Mouse (Mus musculus) regulatory T cell (primary cell): ENCODE data around the gene Mpg.
"Not testable (repeated sequence)": the region's sequence is repeated elsewhere in the genome, so short reads cannot be mapped to it uniquely, and the experiment has no call there.

Experiments
- in situ Hi-C: fragments of 300-600 bp; cut with MboI, MseI; formaldehyde crosslinking; loops from one replicate; pipeline ENCODE4 v1.15.1; 2025; ENCODE audit warnings: high pct_unique_total_duplicates

Mpg gene

GRCm38 (mm10) chr11:32226124-32226871, at the start of gene Mpg:
Gene Mpg (plus strand): TSS chr11:32226505.
- in situ Hi-C loops = no loop called here

DNA sequence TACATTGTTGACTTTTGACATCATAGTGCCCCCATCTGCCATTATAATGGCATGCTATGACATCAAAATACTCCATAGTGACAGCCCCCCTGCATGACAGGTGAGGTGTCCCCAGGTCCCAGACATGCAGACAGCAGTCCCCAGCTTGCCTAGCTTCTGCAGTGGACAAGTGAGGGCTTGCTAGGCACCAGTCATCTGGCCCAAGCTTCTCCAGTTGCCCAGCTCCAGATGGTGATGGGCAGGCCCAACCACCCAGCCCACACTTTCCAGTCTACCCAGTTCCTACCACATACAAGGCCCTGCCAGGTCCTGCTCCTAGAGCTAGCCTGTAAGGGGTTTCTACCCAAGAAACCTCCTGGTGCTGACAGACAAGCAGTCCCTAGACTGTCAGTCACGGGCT, 47.8 kb upstream of the Mpg start:
- in situ Hi-C loops = no loop called here

- in situ Hi-C loops = loop anchor here (5.0 kb wide), 1 partner anchor 36 kb away; no protein-coding TSS in a partner anchor
Observed at GRCm38 (mm10) chr11:32181246-32181645, 45.1 kb upstream of the Mpg start.

DNA sequence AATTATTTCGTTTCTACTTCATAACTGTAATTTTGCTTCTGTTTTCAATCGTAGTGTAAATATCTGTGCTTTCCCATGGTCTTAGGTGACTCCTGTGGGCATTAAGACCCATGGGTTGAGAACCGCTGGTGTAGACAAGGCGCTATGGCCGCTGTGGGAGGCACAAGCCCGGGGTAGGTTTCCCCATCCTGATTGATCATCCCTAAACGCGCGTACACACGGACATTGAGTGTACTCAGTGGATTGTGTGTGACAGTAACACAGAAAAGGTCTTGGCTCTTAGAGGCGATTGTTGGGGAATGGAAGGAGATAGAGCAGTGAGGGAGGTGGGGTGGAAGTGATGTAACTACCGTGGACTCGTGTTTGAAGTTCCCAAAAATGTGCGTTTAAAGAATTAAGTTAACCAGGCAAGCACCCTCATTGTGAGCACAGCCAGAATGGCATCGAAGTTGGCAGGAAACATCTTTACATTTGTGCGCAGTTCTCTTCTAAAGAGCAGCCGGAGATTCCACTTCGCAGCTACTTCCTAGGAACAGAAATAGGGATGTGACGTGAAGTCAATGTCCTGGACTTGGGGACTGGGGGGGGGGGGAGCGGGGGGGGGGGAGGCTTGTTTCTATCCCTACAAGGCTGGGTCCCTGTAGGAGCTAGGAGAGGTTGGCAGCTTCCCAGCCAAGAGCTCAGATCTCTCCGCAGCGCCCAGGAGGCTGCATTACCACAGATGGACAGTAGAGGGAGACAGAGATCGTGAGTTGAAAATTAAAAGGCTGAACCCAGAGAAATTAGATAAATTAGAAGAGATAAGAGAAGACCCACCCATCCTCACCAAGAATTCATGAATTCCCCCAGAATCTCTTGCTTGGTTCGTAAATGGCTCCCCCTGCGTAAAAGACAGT, 44.1 kb upstream of the Mpg start:
- in situ Hi-C loops = loop anchor here (5.0 kb wide), 1 partner anchor 35 kb away; no protein-coding TSS in a partner anchor

DNA sequence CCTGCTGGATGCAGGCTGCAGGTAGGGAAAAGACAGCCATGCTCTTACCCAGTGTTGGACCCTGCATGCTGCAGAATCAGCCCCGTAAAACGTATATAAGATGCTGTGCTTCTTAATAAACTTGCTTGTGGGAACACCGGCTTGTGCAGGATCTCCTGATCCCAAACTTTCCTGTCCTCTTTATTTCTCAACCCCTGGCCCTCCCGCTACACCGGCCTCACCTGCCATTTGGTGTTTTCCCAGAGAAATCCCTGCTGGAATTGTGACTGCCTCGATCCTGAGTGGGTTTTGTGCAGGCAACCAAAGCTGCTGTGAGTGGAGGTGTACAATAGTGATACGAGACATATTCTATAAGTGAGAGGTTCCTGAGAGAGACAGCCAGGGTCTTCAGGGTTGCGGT, 41.8 kb upstream of the Mpg start:
- in situ Hi-C loops = loop anchor here (5.0 kb wide), 1 partner anchor 33 kb away; no protein-coding TSS in a partner anchor

DNA sequence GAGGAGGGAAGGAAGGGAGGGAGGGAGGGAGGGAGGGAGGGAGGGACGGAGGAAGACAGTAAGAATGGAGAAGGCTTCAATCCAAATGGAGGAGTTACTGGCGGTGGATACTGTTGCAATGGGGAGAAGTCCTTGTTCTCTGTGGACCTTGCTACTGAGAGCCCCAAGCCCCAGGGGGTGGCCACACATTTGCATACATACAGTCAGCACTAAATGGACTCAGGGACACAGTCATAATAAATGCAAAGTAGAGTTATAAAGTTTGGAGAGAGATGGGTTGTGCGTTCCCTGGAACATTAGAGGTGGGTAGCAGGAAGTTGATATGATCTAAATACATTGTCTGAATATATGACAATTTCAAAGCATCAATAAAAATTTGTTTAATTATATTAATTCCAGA, 40.3 kb upstream of the Mpg start:
- in situ Hi-C loops = no loop called here

DNA sequence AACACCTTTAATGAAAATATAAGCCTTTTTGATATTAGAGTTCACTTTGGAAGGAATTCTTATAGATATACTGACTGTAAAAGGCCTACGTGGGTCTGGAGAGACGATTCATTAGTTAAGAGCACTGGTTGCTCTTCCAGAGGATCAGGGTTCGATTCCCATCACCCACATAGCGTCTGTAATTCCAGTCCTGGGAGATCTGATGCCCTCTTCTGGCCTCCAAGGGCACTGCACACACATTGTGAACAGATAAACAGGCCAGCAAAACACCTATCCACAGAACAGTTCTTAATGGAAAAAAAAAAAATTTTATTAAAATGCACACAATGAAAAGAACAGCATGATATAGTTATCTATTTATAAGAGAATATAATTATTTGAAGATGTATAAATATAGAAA, 39.0 kb upstream of the Mpg start:
- in situ Hi-C loops = no loop called here

- in situ Hi-C loops = no loop called here
Observed at GRCm38 (mm10) chr11:32188881-32189280, 37.4 kb upstream of the Mpg start.

DNA sequence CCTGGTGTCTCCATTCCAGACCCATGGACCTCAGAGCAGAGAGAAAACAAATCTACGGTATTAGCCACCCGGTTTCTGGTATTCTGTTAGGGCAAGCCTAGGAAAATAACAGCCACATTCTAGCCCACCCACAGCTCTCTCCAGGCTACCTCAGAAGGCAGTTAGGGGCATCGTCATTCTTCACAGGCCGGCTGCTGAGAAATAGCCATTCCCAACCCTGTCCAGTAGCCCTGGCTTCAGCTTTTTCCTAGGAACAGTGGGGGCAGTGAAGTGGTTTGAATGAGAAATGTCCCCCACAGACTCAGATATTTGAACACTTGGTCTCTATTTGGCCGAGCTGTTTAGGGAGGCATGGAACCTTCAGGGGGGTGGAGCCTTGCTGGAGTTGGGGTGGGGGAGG, 36.9 kb upstream of the Mpg start:
- in situ Hi-C loops = no loop called here

- in situ Hi-C loops = no loop called here
Observed at GRCm38 (mm10) chr11:32190119-32190518, 36.2 kb upstream of the Mpg start.

- in situ Hi-C loops = no loop called here
Observed at GRCm38 (mm10) chr11:32190603-32191110, 35.6 kb upstream of the Mpg start.

GRCm38 (mm10) chr11:32193156-32193555, 33.1 kb upstream of the Mpg start:
- in situ Hi-C loops = no loop called here

GRCm38 (mm10) chr11:32194086-32194485, 32.2 kb upstream of the Mpg start:
- in situ Hi-C loops = no loop called here

DNA sequence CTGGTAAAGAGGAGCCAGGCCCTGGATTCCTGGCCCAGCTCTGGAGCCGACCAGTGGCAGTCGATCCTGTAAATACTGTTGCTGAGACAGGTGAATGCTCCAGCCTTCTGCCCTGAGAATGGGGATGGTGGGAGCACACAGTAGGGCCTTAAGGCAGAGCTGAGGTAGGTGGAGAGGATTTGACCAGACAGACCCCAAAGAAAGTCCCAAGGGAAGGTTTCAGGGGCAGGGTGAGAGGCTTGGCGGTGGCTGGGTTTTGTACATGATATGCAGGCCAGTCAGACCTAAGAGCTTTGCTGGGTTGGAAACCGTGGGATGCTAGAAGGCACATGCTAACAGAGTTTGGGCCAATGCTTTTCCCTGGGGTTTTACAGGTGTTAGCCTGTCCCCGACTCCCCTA, 31.7 kb upstream of the Mpg start:
- in situ Hi-C loops = no loop called here

GRCm38 (mm10) chr11:32195867-32196540, 30.3 kb upstream of the Mpg start:
- in situ Hi-C loops = no loop called here

DNA sequence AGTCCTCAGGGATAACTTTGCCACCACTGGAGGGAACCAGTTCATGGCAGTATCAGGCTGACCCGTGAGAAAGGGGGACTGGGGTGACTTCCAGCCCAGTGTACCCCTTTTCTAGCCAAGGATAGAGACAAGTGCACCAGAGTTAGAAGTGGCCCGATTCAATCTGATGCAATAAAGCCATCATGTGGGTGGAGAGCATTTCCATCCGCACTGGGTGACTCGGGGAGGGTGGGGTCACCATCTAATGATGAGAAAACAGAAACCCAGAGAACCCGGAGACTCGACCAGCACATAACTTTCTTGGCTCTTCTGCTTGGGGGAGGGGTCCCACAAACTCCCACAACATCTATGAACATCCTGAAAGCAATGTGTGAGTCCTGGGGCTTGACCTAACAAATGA, 29.6 kb upstream of the Mpg start:
- in situ Hi-C loops = no loop called here

DNA sequence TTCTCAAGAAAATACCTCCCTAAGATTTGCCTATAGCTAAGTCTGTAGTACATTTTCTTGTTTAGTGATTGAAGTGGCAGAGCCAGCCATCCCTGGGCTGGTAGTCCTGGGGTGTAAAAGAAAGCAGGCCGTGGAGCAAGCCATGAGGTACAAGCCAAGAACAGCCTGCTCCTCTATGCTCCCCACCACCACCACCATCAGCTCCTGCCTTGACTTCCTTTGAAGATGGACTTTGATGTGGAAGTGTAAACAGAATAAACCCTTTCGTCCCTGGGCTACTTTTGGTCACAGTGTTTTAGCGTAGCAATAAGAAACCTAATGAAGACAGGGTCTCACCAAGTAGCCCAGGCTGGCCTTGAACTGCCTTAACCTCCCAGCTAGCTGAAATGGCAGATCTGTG, 28.5 kb upstream of the Mpg start:
- in situ Hi-C loops = no loop called here

DNA sequence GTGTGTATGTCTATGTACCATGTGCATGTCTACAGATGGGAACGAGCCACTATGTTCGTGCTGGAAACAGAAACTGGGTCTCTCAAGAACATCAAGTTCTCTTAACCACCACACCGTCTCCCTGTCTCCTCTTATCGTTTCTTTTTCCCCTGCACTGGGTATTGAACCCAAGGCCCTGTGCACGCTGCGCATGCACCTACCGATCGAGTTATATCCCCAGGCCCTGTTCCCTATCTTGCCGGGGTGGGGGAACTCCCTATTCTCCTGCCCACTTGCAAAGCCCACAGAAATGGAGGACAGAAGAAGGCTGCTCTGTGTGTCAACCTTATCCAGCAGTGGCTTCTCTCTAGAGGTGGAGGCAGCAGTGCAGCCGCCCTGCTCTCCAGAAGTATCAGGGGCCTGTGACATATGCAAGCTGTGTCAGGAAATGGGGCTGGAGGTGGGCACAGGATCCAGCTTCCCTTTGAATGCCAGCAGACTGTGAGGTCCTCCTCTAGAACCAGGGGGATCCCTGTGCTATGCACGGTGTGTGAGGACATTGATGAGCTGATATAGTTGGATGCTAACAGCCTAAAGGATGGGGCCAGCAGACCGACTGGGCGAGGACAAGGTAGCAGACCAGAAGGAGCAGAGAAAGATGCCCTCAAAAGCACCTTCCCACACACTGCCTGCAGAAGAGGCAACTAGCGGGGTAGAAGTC, 27.9 kb upstream of the Mpg start:
- in situ Hi-C loops = no loop called here

DNA sequence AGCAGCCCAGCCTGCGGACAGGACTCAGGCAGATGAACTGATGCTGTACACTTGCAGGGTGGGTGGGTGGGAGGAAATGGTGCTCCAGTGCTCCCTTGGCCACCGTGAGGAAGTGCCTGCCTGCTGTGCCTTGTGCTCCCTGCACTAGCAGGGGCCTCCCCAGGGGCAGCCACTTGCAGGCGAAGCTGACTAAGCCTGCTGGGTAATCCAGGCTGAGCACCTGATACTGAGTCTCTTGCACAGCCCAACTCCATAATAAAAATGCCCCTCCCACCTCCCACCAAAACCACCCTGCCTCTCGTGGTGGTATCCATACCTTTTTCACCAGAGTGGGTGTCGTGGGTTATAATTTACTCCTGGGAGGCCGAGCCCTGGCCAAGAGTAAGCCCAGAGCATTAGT, 27.1 kb upstream of the Mpg start:
- in situ Hi-C loops = no loop called here

DNA sequence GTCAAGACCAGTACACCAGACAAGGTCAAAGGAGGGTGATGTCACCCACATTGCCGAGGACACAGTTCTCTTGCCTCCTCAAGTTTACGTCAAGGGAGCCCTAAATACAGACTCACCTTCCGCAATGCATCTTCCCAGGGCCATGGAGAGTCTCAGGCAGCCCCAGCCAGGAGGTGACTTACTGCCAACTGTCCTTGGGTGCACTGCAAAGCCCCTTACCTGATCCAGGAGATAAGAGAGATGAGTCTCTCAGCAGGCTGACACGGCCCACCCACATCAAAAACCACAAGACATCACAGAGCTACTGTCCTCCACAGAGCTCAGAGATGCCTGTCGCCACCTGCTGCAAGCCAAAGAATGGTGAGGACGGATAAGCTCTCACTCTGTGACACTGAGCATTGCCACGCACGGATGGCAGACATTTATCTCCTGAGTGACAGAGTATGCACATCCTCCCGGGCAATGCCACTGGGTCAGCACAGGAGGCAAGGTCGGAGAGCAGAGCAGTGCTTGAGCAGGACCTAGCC, 26.2 kb upstream of the Mpg start, which contains the start of gene Il9r:
Il9r (minus strand) TSS at position 205 of the 527 bp plus-strand sequence.
- in situ Hi-C loops = no loop called here

GRCm38 (mm10) chr11:32200992-32201391, 25.3 kb upstream of the Mpg start:
- in situ Hi-C loops = not testable (repeated sequence)
